Mouse (Mus musculus) myocyte (in vitro differentiated cells): Measurements from ENCODE around the gene 4930522L14Rik. TPM values are rescaled to one million over a fixed set of nuclear protein-coding genes. Genes with fewer than 3 reads are reported as not detected.
"Not testable (repeated sequence)": the region's sequence is repeated elsewhere in the genome, so short reads cannot be mapped to it uniquely, and the experiment has no call there.

ENCODE experiments used
- H3K27me3 ChIP-seq: one replicate; pipeline ENCODE4 v1.6.1; 2011; ENCODE audit not compliant: control insufficient read depth, insufficient read depth, insufficient read length
- H3K36me3 ChIP-seq: one replicate; pipeline ENCODE4 v1.6.1; 2011; ENCODE audit not compliant: control insufficient read depth, insufficient read depth
- H3K4me2 ChIP-seq: one replicate; pipeline ENCODE4 v1.6.1; 2011; ENCODE audit warnings: low read depth, control low read depth
- H3K4me3 ChIP-seq: one replicate; pipeline ENCODE4 v1.5.1; 2011; ENCODE audit warnings: mild to moderate bottlenecking, control low read depth, moderate library complexity
- H3K79me2 ChIP-seq: one replicate; pipeline ENCODE4 v1.6.1; 2011; ENCODE audit not compliant: control insufficient read depth, insufficient read depth
- H3ac ChIP-seq: one replicate; pipeline ENCODE4 v1.6.1; 2011; ENCODE audit not compliant: control insufficient read depth, insufficient read length
- MYOG ChIP-seq, 3 experiments: IDR thresholded peaks; one replicate each; pipeline ENCODE4 v1.6.1; 2011; ENCODE audit warnings: control low read depth in 2 of 3, low read depth in 2 of 3, mild to moderate bottlenecking in 2 of 3; ENCODE audit not compliant: insufficient read length in 2 of 3, control insufficient read depth in 1 of 3, insufficient read depth in 1 of 3
- polyA plus RNA-seq: library from polyadenylated mRNA; unstranded; fragments of >200 nt; fragmentation: generic; extraction: Trizol; gene quantifications from one replicate; pipeline ENCODE4 v1.2.1, GENCODE M21; 2012; ENCODE audit warnings: missing spikeins

Gene 4930522L14Rik
- polyA plus RNA-seq, result 0.72 TPM

DNA sequence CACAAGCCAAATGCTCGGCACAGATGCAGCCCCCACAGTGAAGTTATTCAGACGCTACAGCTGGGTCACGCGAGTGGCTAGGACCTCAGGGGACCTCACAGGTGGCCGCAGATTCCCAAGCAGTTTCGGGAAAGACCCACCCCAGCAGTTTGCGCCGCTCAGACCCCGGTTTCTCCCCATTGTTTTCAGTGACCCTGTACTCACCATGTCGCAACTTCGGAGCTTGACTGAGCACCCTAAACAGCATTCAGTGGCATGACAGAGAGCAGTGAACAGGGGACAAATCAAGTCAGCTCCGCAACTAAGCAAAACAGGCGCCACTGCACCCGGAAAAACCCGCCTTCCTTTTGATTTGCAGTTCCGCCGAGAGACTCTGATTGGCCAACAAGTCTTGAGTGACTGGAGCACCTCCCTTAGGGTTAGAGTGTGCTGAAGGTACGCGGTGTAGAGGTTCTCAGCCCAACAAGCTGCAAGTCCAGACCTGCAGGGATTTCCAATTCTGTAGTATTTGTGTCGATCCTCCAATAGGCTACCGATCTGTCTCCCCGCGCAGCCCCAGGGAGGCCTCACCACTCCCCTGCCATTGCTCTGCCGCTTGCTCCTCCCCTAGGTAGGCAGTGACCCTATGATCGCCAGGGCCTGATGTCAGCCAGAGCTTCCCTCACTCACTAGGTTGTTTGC is at the start of gene 4930522L14Rik:
Gene 4930522L14Rik, minus strand, starts transcription at position 496 of the 681 bp plus-strand sequence.
- H3K79me2 ChIP-seq, result not testable (repeated sequence)
- TF ChIP-seq MYOG (IDR thresholded peaks at IDR 0.05; ENCODE audit: control insufficient read depth in 1 of 3, insufficient read depth in 1 of 3, insufficient read length in 2 of 3, low read depth in 2 of 3), result peak in 1 of 3 experiments; percentile 25

DNA sequence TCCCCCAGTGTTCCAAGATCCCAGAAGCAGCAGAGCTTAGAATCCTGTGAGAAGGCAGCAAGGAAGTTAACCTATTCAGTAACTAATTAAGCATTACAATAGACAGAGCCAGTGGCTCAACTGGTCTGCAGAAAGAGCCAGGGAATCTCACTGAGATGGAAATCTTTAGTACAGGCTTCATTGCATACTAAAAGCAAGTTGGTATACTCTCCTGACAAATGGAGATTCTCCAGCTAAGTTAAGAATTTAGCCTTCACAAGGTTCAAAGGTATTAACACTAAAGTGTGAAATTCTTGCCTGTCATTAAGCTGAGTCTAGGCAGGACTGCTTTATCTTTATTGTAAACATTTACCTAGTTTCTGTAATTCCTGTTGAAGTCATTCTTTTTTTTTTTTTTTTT is 49.8 kb upstream of the 4930522L14Rik start:
- not testable (repeated sequence) for H3K4me2 ChIP-seq, H3K27me3 ChIP-seq, H3K79me2 ChIP-seq, H3K4me3 ChIP-seq, H3ac ChIP-seq, H3K36me3 ChIP-seq

More for the DNA sequence above, at the start of gene 4930522L14Rik:
- H3K4me2 ChIP-seq, result peak within 1 kb of the TSS; percentile 79
- not testable (repeated sequence) for H3K27me3 ChIP-seq, H3K36me3 ChIP-seq, H3ac ChIP-seq
- H3K4me3 ChIP-seq, result peak within 1 kb of the TSS; percentile 41

DNA sequence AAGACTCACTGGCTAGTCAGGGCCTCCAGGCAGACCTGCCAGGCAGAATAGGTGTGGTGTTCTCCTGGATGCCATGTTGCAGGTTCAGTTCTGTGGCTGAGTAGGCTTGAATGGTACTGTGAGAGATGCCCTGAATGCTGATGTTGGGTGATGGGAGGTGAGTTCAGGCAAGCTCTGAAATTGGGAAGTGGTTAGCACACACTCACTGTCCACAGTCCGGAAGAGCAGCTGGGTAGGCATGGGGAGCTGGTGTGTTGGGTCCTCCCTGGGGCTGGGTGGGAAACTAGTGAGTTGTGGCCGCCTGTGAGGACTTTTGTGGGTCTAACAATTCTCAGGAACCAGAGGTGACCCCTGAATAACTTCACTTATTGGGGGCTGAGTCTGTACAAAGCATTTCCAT is 48.3 kb upstream of the 4930522L14Rik start:
- not testable (repeated sequence) for H3K4me2 ChIP-seq, H3ac ChIP-seq, H3K36me3 ChIP-seq, H3K4me3 ChIP-seq, H3K27me3 ChIP-seq, H3K79me2 ChIP-seq

DNA sequence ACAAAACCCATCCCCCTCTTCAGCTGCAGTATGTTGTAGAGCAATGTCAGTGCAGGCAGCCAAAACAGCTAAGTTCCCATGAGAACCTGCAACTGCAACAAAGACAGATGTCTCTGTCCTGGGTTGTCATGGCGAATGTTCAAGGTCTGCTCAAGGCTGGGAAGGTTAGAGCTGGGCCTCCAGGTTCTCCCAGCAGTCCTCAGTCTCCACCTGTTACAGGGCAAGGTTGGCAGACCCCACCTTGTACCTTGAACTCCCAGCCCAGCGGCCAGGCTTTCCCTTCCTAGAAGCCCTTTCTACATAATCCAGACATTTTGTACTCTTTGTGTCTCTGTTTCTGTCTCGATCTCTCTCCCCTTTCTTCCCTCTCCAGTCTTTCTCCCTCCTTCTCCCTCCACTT is 45.3 kb upstream of the 4930522L14Rik start:
- not testable (repeated sequence) for H3ac ChIP-seq, H3K27me3 ChIP-seq

DNA sequence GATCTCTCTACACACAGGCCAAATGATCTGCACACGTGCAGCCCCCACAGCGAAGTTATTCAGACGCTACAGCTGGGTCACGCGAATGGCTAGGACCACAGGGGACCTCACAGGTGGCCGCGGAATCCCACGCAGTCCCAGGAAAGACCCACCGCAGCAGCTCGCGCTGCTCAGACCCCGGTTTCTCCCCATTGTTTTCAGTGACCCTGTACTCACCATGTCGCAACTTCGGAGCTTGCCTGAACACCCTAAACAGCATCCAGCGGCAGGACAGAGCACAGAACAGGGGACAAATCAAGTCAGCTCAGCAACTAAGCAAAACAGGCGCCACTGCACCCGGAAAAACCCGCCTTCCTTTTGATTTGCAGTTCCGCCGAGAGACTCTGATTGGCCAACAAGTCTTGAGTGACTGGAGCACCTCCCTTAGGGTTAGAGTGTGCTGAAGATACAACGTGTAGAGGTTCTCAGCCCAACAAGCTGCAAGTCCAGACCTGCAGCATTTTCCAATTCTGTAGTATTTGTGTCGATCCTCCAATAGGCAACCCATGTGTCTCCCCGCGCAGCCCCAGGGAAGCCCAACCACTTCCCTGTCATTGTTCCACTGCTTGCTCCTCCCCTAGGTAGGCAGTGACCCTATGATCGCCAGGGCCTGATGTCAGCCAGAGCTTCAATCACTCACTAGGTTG is 44.4 kb upstream of the 4930522L14Rik start:
- not testable (repeated sequence) for H3K79me2 ChIP-seq, H3K27me3 ChIP-seq, H3K36me3 ChIP-seq, H3ac ChIP-seq
- peak overlapping the region; percentile 32 for H3K4me3 ChIP-seq
- H3K4me2 ChIP-seq, result peak overlapping the region; percentile 75

More for the DNA sequence above, 45.3 kb upstream of the 4930522L14Rik start:
- H3K4me2 ChIP-seq, H3K79me2 ChIP-seq, H3K36me3 ChIP-seq: not testable (repeated sequence)
- H3K4me3 ChIP-seq, result peak overlapping the region; percentile 32

DNA sequence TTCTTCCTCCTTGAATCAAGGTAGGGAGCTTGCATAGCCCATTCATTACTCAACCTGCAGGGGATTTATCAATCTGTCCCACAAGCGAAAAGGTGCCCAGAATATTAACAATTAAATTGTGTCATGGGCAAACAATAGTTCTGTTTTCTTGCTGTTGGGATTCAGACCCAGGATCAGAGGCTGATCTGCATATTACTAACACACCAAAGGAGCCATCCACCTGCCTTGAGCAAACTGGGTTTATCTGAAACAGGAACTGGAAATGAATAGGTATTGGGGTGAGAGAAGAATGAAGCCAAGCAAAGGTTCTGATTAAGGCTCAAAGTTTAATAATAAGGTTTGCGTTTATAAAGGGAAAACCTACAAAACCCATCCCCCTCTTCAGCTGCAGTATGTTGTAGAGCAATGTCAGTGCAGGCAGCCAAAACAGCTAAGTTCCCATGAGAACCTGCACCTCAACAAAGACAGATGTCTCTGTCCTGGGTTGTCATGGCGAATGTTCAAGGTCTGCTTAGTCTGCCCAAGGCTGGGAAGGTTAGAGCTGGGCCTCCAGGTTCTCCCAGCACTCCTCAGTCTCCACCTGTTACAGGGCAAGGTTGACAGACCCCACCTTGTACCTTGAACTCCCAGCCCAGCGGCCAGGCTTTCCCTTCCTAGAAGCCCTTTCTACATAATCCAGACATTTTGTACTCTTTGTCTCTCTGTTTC is 541 bp upstream of the 4930522L14Rik start:
- not testable (repeated sequence) for H3K27me3 ChIP-seq, H3K36me3 ChIP-seq, H3ac ChIP-seq, H3K79me2 ChIP-seq
- Histone ChIP-seq H3K4me2 (peak overlapping the region; percentile 48), H3K4me3 (peak overlapping the region; percentile 41)

DNA sequence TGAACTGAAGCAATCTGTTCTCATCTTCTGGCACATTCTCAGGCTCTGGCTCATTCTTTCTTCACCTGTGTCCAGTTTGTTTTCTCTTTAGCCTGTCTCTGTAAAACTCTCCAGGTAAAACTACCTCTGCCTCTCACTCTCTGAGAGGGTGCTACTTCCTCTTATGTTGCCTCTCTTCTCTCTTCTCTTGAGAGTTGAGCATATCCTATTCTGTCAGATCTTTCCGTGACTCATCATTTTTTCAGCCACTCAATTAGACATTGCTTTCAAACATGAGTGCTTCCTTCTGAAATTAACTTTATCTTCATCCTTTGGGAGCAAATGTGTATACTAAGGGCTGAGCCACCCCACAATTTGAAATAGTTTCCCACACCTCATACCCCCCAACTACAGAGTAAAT is 6.6 kb downstream of the 4930522L14Rik start:
- H3K4me2 ChIP-seq, H3ac ChIP-seq, H3K79me2 ChIP-seq, H3K4me3 ChIP-seq, H3K27me3 ChIP-seq, H3K36me3 ChIP-seq: not testable (repeated sequence)

DNA sequence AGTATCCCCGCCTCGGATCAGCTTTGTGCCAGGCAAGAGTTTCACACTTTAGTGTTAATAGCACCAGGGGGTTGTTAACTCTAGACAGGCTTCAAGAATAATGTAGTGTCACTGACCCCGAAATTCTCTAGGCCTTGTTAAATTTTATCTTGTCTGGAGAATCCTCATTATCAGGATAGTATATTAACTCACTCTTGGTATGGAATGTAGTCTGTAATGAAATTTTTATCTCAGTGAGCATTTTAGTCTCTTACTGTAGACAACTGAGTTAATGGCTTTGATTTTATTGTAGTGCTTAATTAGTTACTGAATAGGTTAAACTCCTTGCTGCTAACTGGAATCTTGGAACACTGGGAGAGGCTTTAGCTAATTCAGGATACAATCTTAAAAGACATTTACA is 34.3 kb downstream of the 4930522L14Rik start:
- H3K4me2 ChIP-seq, H3K79me2 ChIP-seq, H3K4me3 ChIP-seq, H3ac ChIP-seq, H3K27me3 ChIP-seq, H3K36me3 ChIP-seq: not testable (repeated sequence)

DNA sequence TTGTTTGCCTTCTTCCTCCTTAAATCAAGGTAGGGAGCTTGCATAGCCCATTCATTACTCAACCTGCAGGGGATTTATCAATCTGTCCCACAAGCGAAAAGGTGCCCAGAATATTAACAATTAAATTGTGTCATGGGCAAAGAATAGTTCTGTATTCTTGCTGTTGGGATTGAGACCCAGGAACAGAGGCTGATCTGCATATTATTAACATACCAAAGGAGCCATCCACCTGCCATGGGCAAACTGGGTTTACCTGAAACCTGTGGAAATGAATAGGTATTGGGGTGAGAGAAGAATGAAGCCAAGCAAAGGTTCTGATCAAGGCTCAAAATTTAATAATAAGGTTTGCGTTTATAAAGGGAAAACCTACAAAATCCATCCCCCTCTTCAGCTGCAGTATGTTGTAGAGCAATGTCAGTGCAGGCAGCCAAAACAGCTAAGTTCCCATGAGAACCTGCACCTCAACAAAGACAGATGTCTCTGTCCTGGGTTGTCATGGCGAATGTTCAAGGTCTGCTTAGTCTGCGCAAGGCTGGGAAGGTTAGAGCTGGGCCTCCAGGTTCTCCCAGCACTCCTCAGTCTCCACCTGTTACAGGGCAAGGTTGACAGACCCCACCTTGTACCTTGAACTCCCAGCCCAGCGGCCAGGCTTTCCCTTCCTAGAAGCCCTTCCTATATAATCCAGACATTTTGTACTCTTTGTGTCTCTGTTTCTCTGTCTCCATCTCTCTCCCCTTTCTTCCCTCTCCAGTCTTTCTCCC is 60.3 kb downstream of the 4930522L14Rik start:
- not testable (repeated sequence) for H3K27me3 ChIP-seq, H3ac ChIP-seq, H3K36me3 ChIP-seq, H3K4me3 ChIP-seq, H3K4me2 ChIP-seq, H3K79me2 ChIP-seq

DNA sequence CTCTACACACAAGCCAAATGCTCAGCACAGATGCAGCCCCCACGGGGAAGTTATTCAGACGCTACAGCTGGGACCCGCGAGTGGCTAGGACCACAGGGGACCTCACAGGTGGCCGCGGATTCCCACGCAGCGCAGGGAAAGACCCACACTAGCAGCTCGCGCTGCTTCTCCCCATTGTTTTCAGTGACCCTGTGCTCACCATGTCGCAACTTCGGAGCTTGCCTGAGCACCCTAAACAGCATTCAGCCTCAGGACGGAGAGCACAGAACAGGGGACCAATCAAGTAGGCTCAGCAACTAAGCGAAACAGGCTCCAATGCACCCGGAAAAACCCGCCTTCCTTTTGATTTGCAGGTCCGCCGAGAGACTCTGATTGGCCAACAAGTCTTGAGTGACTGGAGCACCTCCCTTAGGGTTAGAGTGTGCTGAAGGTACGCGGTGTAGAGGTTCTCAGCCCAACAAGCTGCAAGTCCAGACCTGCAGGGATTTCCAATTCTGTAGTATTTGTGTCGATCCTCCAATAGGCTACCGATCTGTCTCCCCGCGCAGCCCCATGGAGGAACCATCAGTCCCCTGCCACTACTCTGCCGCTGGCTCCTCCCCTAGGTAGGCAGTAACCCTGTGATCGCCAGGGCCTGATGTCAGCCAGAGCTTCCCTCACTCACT is 61.0 kb downstream of the 4930522L14Rik start, which contains the start of gene 5430403G16Rik:
Gene 5430403G16Rik, minus strand, starts transcription at position 505 of the 665 bp plus-strand sequence.
- not testable (repeated sequence) for H3ac ChIP-seq, H3K36me3 ChIP-seq, H3K4me3 ChIP-seq, H3K79me2 ChIP-seq, H3K27me3 ChIP-seq
- H3K4me2 ChIP-seq, result peak within 1 kb of the TSS; percentile 38
